Mouse (Mus musculus): ENCODE results near the gene Kifc5b. TPM values are rescaled to one million over a fixed set of nuclear protein-coding genes. Genes with fewer than 3 reads are reported as not detected.
"Not testable (repeated sequence)": the region's sequence is repeated elsewhere in the genome, so short reads cannot be mapped to it uniquely, and the experiment has no call there.

The Kifc5b gene
- polyA plus RNA-seq, 1 experiment from 2014 or later = 5.2 TPM

- Histone ChIP-seq H3K9ac (peak overlapping the region; percentile 81), H3K4me1 (replicated peaks) (peaks cover 14% of the 10 kb centered on the region; the same call in 1 of the 2 replicates), H3K4me2 (peak overlapping the region; percentile 73), H3K36me3 (peaks cover 15% of the 10 kb centered on the region), H3K27ac (ENCODE audit: poor library complexity, severe bottlenecking) (no peak overlapping the region), H3K4me3 (peak overlapping the region; percentile 76), H3K9me3 (replicated peaks) (no peaks in the 10 kb centered on the region), H3K27me3 (replicated peaks) (no peaks in the 10 kb centered on the region)
- ATAC-seq (ENCODE audit: insufficient number of reproducible peaks, low FRiP score) = no peak
- 75% methylated on average over 2 of the region's 2 CpGs for WGBS
These were observed 1.5 kb downstream of the Kifc5b start for GRCm38 (mm10) chr17:26918343-26918742.

- not testable (repeated sequence) for H3K4me2 ChIP-seq; H3K4me3 ChIP-seq; H3K27me3 ChIP-seq (replicated peaks); H3K9ac ChIP-seq; H3K9me3 ChIP-seq (replicated peaks); H3K27ac ChIP-seq (ENCODE audit: poor library complexity, severe bottlenecking); ATAC-seq (ENCODE audit: insufficient number of reproducible peaks, low FRiP score)
- Histone ChIP-seq H3K36me3 (peaks cover 24% of the 10 kb centered on the region), H3K4me1 (replicated peaks) (peaks cover 14% of the 10 kb centered on the region; the same call in 1 of the 2 replicates)
- 40% methylated on average over 2 of the region's 2 CpGs for WGBS
These were observed 2.6 kb downstream of the Kifc5b start for GRCm38 (mm10) chr17:26919516-26919915.

- not testable (repeated sequence) for H3K9ac ChIP-seq; H3K4me3 ChIP-seq; H3K27me3 ChIP-seq (replicated peaks); H3K4me2 ChIP-seq; ATAC-seq (ENCODE audit: insufficient number of reproducible peaks, low FRiP score); H3K9me3 ChIP-seq (replicated peaks); H3K27ac ChIP-seq (ENCODE audit: poor library complexity, severe bottlenecking)
- peaks cover 49% of the 10 kb centered on the region for H3K36me3 ChIP-seq
- peaks cover 14% of the 10 kb centered on the region; the same call in 1 of the 2 replicates for H3K4me1 ChIP-seq (replicated peaks)
- WGBS = 86% methylated on average over 6 of the region's 6 CpGs
These were observed 5.5 kb downstream of the Kifc5b start for GRCm38 (mm10) chr17:26922368-26922767.

- H3K27me3 ChIP-seq (replicated peaks); H3K9ac ChIP-seq; ATAC-seq (ENCODE audit: insufficient number of reproducible peaks, low FRiP score); H3K4me1 ChIP-seq (replicated peaks); H3K9me3 ChIP-seq (replicated peaks); H3K4me2 ChIP-seq; H3K27ac ChIP-seq (ENCODE audit: poor library complexity, severe bottlenecking); H3K4me3 ChIP-seq: not testable (repeated sequence)
- H3K36me3 ChIP-seq = peaks cover 76% of the 10 kb centered on the region
- WGBS = 96% methylated on average over 9 of the region's 9 CpGs
These were observed 8.5 kb downstream of the Kifc5b start for GRCm38 (mm10) chr17:26925414-26925813.

GRCm38 (mm10) chr17:26931795-26932194 lies 14.9 kb downstream of the Kifc5b start:
- not testable (repeated sequence) for H3K9ac ChIP-seq; H3K27ac ChIP-seq (ENCODE audit: poor library complexity, severe bottlenecking); H3K27me3 ChIP-seq (replicated peaks); H3K4me2 ChIP-seq; H3K9me3 ChIP-seq (replicated peaks); ATAC-seq (ENCODE audit: insufficient number of reproducible peaks, low FRiP score); H3K4me3 ChIP-seq
- WGBS = 68% methylated on average over 7 of the region's 7 CpGs
- Histone ChIP-seq H3K4me1 (replicated peaks) (peaks cover 13% of the 10 kb centered on the region), H3K36me3 (peaks cover 63% of the 10 kb centered on the region)

GRCm38 (mm10) chr17:26932839-26933398 lies 16.0 kb downstream of the Kifc5b start, which contains the start of gene Phf1:
Gene Phf1, plus strand, starts transcription at chr17:26933052.
- Histone ChIP-seq H3K36me3 (peaks cover 62% of the 10 kb centered on the region), H3K4me1 (replicated peaks) (peaks cover 21% of the 10 kb centered on the region), H3K4me2 (peak within 1 kb of the TSS; percentile 94), H3K9ac (peak within 1 kb of the TSS; percentile 85), H3K27ac (ENCODE audit: poor library complexity, severe bottlenecking) (peak within 1 kb of the TSS; percentile 81), H3K9me3 (replicated peaks) (no peaks in the 10 kb centered on the region), H3K4me3 (peak within 1 kb of the TSS; percentile 76), H3K27me3 (replicated peaks) (no peaks in the 10 kb centered on the region)
- WGBS = under 1% methylated on average over 43 of the region's 43 CpGs
- peak; percentile 93 for ATAC-seq (ENCODE audit: insufficient number of reproducible peaks, low FRiP score)

GRCm38 (mm10) chr17:26933419-26933818 lies 16.5 kb downstream of the Kifc5b start:
- ATAC-seq (ENCODE audit: insufficient number of reproducible peaks, low FRiP score) = peak; percentile 40; the same call in 1 of the 2 replicates
- 5% methylated on average over 13 of the region's 13 CpGs for WGBS
- Histone ChIP-seq H3K27ac (ENCODE audit: poor library complexity, severe bottlenecking) (peak overlapping the region; percentile 81), H3K4me3 (peak overlapping the region; percentile 76), H3K4me2 (peak overlapping the region; percentile 94), H3K9me3 (replicated peaks) (no peaks in the 10 kb centered on the region), H3K36me3 (peaks cover 58% of the 10 kb centered on the region), H3K9ac (peak overlapping the region; percentile 85), H3K27me3 (replicated peaks) (no peaks in the 10 kb centered on the region), H3K4me1 (replicated peaks) (peaks cover 26% of the 10 kb centered on the region)

GRCm38 (mm10) chr17:26933885-26934827 lies 17.3 kb downstream of the Kifc5b start:
- H3K4me2 ChIP-seq = peak overlapping the region; percentile 94
- WGBS = 79% methylated on average over 16 of the region's 16 CpGs
- peaks cover 51% of the 10 kb centered on the region for H3K36me3 ChIP-seq
- no peaks in the 10 kb centered on the region for H3K9me3 ChIP-seq (replicated peaks)
- H3K4me1 ChIP-seq (replicated peaks) = peaks cover 31% of the 10 kb centered on the region
- H3K27me3 ChIP-seq (replicated peaks) = no peaks in the 10 kb centered on the region
- H3K4me3 ChIP-seq = peak overlapping the region; percentile 76
- ATAC-seq (ENCODE audit: insufficient number of reproducible peaks, low FRiP score) = no peak
- no peak overlapping the region for H3K27ac ChIP-seq (ENCODE audit: poor library complexity, severe bottlenecking)
- H3K9ac ChIP-seq = peak overlapping the region; percentile 85

GRCm38 (mm10) chr17:26935027-26935426 lies 18.1 kb downstream of the Kifc5b start:
- peaks cover 43% of the 10 kb centered on the region for H3K36me3 ChIP-seq
- H3K27me3 ChIP-seq (replicated peaks) = no peaks in the 10 kb centered on the region
- peaks cover 33% of the 10 kb centered on the region for H3K4me1 ChIP-seq (replicated peaks)
- no peak overlapping the region for H3K9ac ChIP-seq
- H3K27ac ChIP-seq (ENCODE audit: poor library complexity, severe bottlenecking) = no peak overlapping the region
- 87% methylated on average over 9 of the region's 9 CpGs for WGBS
- no peaks in the 10 kb centered on the region for H3K9me3 ChIP-seq (replicated peaks)
- H3K4me2 ChIP-seq = no peak overlapping the region
- no peak overlapping the region for H3K4me3 ChIP-seq
- ATAC-seq (ENCODE audit: insufficient number of reproducible peaks, low FRiP score) = no peak

GRCm38 (mm10) chr17:26936453-26936852 lies 19.6 kb downstream of the Kifc5b start:
- Histone ChIP-seq H3K4me1 (replicated peaks) (peaks cover 46% of the 10 kb centered on the region), H3K9me3 (replicated peaks) (no peaks in the 10 kb centered on the region), H3K27me3 (replicated peaks) (no peaks in the 10 kb centered on the region), H3K4me2 (no peak overlapping the region), H3K4me3 (no peak overlapping the region), H3K36me3 (peaks cover 34% of the 10 kb centered on the region), H3K9ac (no peak overlapping the region), H3K27ac (ENCODE audit: poor library complexity, severe bottlenecking) (no peak overlapping the region)
- WGBS = 83% methylated on average over 12 of the region's 12 CpGs
- ATAC-seq (ENCODE audit: insufficient number of reproducible peaks, low FRiP score) = no peak
